Mouse (Mus musculus): ENCODE measurements around the gene Zfp992.
"Not testable (repeated sequence)": the region's sequence is repeated elsewhere in the genome, so short reads cannot be mapped to it uniquely, and the experiment has no call there.

Zfp992 gene

DNA sequence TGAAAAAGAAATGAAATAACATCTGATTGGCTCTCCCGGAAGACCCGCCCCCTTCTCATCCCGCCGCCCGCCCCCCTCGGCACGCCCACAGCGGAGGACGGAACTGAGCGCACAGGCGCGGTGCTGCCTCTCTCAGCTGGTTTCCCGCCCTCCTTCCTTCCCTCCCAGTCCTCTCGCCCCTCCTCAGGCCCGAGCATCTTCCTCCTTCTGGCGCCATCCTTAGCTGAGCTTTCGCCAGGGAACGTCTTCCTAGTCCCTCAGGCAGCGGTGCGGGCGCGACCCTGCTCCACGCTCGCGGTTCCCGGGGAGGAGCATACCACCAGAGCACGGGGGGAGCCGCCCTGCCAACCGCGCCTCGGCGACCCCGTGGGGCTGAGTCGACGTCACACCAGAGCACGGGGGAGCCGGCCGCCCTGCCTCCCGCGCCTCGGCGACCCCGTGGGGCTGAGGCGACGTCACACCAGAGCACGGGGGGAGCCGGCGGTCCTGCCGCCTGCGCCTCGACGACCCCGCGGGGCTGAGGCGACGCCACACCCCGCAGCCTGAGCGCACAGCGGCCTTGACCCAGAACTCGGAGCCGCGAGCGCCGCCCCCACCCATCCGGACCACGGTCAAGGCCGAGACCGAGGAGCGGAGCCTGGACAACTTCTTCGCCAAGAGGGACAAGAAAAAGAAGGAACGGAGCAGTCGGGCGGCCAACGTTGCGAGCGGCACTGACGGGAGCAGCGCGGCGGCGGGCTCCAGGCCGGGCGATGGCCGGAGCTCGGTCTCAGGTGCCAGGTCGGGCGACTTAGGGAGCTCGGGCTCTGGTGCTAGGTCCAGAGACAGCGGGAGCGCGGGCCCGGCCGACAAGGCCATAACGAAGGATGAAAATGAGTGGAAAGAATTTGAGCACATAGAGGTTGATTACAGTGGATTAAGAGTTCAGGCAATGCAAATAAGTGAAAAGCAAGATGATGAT lies 26.2 kb downstream of the Zfp992 start:
- not testable (repeated sequence) for DNase-seq (ENCODE audit: extremely low read depth, low read depth, low spot score)

DNA sequence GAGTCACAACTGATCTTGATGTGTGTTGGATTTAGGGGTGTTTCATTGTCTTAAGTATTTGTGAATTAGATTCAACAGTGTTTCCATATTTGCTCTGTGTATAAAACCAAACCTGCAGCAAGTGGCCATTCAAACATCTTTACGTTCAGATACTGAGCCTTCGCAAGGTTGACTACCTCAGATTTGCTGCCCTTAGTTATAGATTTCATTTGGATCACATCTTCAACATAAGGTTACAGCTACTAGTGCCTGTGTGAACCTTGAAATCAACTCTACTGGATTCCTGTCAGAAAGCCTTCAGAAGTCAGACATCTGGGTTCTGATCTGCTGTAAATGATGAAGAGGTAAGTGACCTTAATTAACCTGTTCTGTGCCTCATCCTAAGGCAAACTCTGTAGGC lies 27.4 kb downstream of the Zfp992 start:
- DNase-seq (ENCODE audit: extremely low read depth, low read depth, low spot score), result not testable (repeated sequence)

- DNase-seq (ENCODE audit: extremely low read depth, low read depth, low spot score), result not testable (repeated sequence)
Measured at GRCm38 (mm10) chr4:146476959-146477358, 28.1 kb downstream of the Zfp992 start.

- not testable (repeated sequence) for DNase-seq (ENCODE audit: extremely low read depth, low read depth, low spot score)
Measured at GRCm38 (mm10) chr4:146480376-146481096, 31.7 kb downstream of the Zfp992 start.

DNA sequence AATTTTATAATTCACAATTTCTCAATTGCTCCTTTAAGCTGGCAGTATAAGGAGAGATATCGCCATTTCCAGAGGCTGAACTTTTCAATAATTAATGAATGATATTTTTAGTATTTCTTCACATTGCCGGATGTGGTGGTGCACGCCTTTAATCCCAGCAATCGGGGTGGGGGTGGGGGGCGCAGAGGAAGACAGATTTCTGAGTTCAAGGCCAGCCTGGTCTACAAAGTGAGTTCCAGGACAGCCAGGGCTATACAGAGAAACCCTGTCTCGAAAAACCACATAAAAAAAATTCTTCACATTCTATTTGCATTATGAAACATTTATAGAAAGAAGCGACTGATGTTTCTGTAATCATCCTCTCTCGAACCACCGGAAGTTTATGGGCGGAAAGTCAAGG lies 33.7 kb downstream of the Zfp992 start:
- not testable (repeated sequence) for DNase-seq (ENCODE audit: extremely low read depth, low read depth, low spot score)

GRCm38 (mm10) chr4:146483571-146484280 lies 34.9 kb downstream of the Zfp992 start:
- DNase-seq (ENCODE audit: extremely low read depth, low read depth, low spot score), result not testable (repeated sequence)

- DNase-seq (ENCODE audit: extremely low read depth, low read depth, low spot score), result not testable (repeated sequence)
Measured at GRCm38 (mm10) chr4:146484676-146485075, 35.9 kb downstream of the Zfp992 start.

- not testable (repeated sequence) for DNase-seq (ENCODE audit: extremely low read depth, low read depth, low spot score)
Measured at GRCm38 (mm10) chr4:146485183-146485939, 36.5 kb downstream of the Zfp992 start.

- not testable (repeated sequence) for DNase-seq (ENCODE audit: extremely low read depth, low read depth, low spot score)
Measured at GRCm38 (mm10) chr4:146486753-146487152, 37.9 kb downstream of the Zfp992 start.

- DNase-seq (ENCODE audit: extremely low read depth, low read depth, low spot score), result not testable (repeated sequence)
Measured at GRCm38 (mm10) chr4:146489196-146489595, 40.4 kb downstream of the Zfp992 start.

- DNase-seq (ENCODE audit: extremely low read depth, low read depth, low spot score), result not testable (repeated sequence)
Measured at GRCm38 (mm10) chr4:146491993-146492392, 43.2 kb downstream of the Zfp992 start.

- DNase-seq (ENCODE audit: extremely low read depth, low read depth, low spot score), result no peak
Measured at GRCm38 (mm10) chr4:146492439-146492838, 43.6 kb downstream of the Zfp992 start.

DNA sequence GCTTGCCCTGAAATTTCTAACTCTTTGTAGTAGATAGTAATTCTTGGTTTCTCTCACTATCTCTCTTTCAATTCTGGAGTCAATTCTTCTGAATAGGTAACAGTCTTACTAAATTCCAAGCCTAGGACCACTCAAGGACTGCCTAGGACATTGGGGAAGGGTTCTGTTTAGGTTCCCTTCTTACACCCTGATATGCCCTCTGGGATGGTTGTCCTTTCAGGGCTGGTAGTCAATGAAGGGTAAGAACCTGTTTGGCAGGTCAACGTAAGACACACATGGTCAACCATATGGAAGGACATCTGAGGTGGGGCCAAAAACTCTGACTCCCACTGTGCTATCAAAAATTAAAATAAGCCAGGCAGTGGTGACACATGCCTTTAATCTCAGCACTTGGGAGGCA lies 44.0 kb downstream of the Zfp992 start:
- no peak for DNase-seq (ENCODE audit: extremely low read depth, low read depth, low spot score)

DNA sequence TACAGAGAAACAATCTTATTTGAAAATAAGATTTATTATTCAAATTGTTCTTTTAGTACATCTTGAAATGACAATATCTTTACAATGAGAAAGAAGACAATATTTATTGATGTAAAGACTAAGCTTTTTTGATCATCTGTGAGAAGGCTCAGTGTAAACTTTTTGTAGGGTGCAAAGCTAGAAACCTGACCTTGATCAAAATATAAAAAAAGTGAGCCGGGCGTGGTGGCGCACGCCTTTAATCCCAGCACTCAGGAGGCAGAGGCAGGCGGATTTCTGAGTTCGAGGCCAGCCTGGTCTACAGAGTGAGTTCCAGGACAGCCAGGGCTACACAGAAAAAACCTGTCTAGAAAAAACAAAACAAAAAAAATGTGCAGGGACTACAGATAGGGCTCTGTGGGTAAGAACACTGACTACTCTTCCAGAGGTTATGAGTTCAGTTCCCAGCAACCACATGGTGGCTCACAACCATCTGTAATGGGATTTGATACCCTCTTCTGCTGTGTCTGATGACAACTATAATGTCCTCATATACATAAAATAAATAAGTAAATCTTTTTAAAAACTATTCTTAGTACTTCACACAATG lies 44.6 kb downstream of the Zfp992 start:
- DNase-seq (ENCODE audit: extremely low read depth, low read depth, low spot score), result not testable (repeated sequence)

DNA sequence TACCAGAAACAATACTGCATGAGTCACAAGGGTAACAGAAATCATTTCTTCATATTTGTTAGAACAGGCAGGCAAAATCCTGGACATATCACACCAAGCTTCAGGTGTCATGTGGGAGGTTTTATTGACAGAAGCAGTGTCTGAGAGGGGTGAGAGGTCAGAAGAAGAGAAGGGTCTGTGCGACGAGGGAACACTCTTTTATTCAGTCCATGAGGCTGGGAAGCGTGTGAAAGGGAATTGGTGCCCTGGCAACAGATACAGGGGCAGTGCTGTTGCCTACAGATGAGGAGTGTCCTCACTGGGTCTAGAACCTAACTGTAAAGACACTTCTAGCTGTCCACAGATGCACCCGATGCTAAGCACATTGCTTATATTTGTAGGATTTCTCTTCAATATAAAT lies 46.2 kb downstream of the Zfp992 start:
- DNase-seq (ENCODE audit: extremely low read depth, low read depth, low spot score), result no peak

- DNase-seq (ENCODE audit: extremely low read depth, low read depth, low spot score), result not testable (repeated sequence)
Measured at GRCm38 (mm10) chr4:146497695-146498275, 49.0 kb downstream of the Zfp992 start.

- DNase-seq (ENCODE audit: extremely low read depth, low read depth, low spot score), result not testable (repeated sequence)
Measured at GRCm38 (mm10) chr4:146501727-146502126, 52.9 kb downstream of the Zfp992 start, which contains the start of gene Zfp981. Gene Zfp981, plus strand, starts transcription at chr4:146502027.

GRCm38 (mm10) chr4:146509029-146509428 lies 60.2 kb downstream of the Zfp992 start:
- DNase-seq (ENCODE audit: extremely low read depth, low read depth, low spot score), result not testable (repeated sequence)

GRCm38 (mm10) chr4:146511871-146512270 lies 63.0 kb downstream of the Zfp992 start:
- DNase-seq (ENCODE audit: extremely low read depth, low read depth, low spot score), result not testable (repeated sequence)
